Mouse (Mus musculus) large intestine, adult 2 months (tissue): ENCODE data around the gene Ina. TPM values are rescaled to one million over a fixed set of nuclear protein-coding genes. Genes with fewer than 3 reads are reported as not detected.

Experiments used
- DNase-seq: peaks from one replicate; pipeline ENCODE4 v3.0.0-alpha.2; 2012; ENCODE audit warnings: low read depth, low spot score
- WGBS: fragments of 180-500 bp; shearing (Covaris S2); methylation state at CpG from one replicate; pipeline ENCODE4 v1.1.7; 2018; 5-methylcytosine and 5-hydroxymethylcytosine counted together
- polyA plus RNA-seq: library from polyadenylated mRNA; depleted of rRNA; stranded (reverse); fragments of >200 nt; gene quantifications from 2 replicates; pipeline ENCODE4 v1.2.3, GENCODE M21; 2012

Gene Ina
- polyA plus RNA-seq, 1 experiment, result 0.63 TPM

GRCm38 (mm10) chr19:47009943-47010342 is 4.6 kb upstream of the Ina start:
- DNase-seq, result no peak
- 58% methylated on average over 5 of the region's 5 CpGs for WGBS

- 82% methylated on average over 15 of the region's 15 CpGs for WGBS
- DNase-seq, result no peak
Observed at GRCm38 (mm10) chr19:47012521-47013130, 1.9 kb upstream of the Ina start.

GRCm38 (mm10) chr19:47013340-47014158 is 949 bp upstream of the Ina start:
- DNase-seq, result no peak
- WGBS, result 14% methylated on average over 20 of the region's 20 CpGs

GRCm38 (mm10) chr19:47014159-47014446 is 395 bp upstream of the Ina start:
- DNase-seq, result no peak
- whole genome bisulfite sequencing, result 4% methylated on average over 11 of the region's 11 CpGs

GRCm38 (mm10) chr19:47015396-47015795 is 898 bp downstream of the Ina start:
- 3% methylated on average over 37 of the region's 37 CpGs for WGBS

GRCm38 (mm10) chr19:47015965-47016364 is 1.5 kb downstream of the Ina start:
- DNase-seq, result no peak
- 7% methylated on average over 9 of the region's 9 CpGs for WGBS

More at GRCm38 (mm10) chr19:47015396-47015795, 898 bp downstream of the Ina start:
- no peak for DNase-seq

GRCm38 (mm10) chr19:47016487-47016886 is 2.0 kb downstream of the Ina start:
- no peak for DNase-seq
- WGBS, result 2% methylated on average over 15 of the region's 15 CpGs

- 5% methylated on average over 3 of the region's 3 CpGs for WGBS
- DNase-seq, result no peak
Observed at GRCm38 (mm10) chr19:47017831-47018230, 3.3 kb downstream of the Ina start.

GRCm38 (mm10) chr19:47018330-47018729 is 3.8 kb downstream of the Ina start:
- WGBS, result 43% methylated on average over 2 of the region's 2 CpGs
- no peak for DNase-seq

- 24% methylated on average over 6 of the region's 6 CpGs for WGBS
Observed at GRCm38 (mm10) chr19:47019326-47019725, 4.8 kb downstream of the Ina start.

GRCm38 (mm10) chr19:47022709-47023108 is 8.2 kb downstream of the Ina start:
- WGBS, result 84% methylated on average over 4 of the region's 4 CpGs
- no peak for DNase-seq

More at GRCm38 (mm10) chr19:47019326-47019725, 4.8 kb downstream of the Ina start:
- DNase-seq, result no peak

GRCm38 (mm10) chr19:47023546-47023945 is 9.0 kb downstream of the Ina start:
- WGBS, result 74% methylated on average over 13 of the region's 13 CpGs
- DNase-seq, result no peak

GRCm38 (mm10) chr19:47024954-47025353 is 10.5 kb downstream of the Ina start:
- WGBS, result 51% methylated on average over 10 of the region's 10 CpGs
- DNase-seq, result no peak

GRCm38 (mm10) chr19:47026513-47026912 is 12.0 kb downstream of the Ina start:
- no peak for DNase-seq
- 85% methylated on average over 4 of the region's 4 CpGs for WGBS

- DNase-seq, result no peak
- WGBS, result 81% methylated on average over 9 of the region's 9 CpGs
Observed at GRCm38 (mm10) chr19:47029796-47030195, 15.3 kb downstream of the Ina start.

- DNase-seq, result no peak
- 90% methylated on average over 6 of the region's 6 CpGs for WGBS
Observed at GRCm38 (mm10) chr19:47031770-47032169, 17.3 kb downstream of the Ina start.

- DNase-seq, result no peak
- WGBS, result 83% methylated on average over 4 of the region's 4 CpGs
Observed at GRCm38 (mm10) chr19:47034916-47035315, 20.4 kb downstream of the Ina start.

- DNase-seq, result no peak
- 91% methylated on average over 3 of the region's 3 CpGs for WGBS
Observed at GRCm38 (mm10) chr19:47036596-47036995, 22.1 kb downstream of the Ina start.

GRCm38 (mm10) chr19:47040720-47041473 is 26.4 kb downstream of the Ina start:
- no peak for DNase-seq
- 77% methylated on average over 3 of the region's 3 CpGs for WGBS

GRCm38 (mm10) chr19:47043608-47044007 is 29.1 kb downstream of the Ina start:
- DNase-seq, result no peak
- 86% methylated on average over 3 of the region's 3 CpGs for WGBS

- WGBS, result 91% methylated on average over 1 of the region's 1 CpGs
- DNase-seq, result no peak
Observed at GRCm38 (mm10) chr19:47046343-47046742, 31.8 kb downstream of the Ina start.
